Mouse (Mus musculus): ENCODE data around the gene Gm3625. TPM values are rescaled to one million over a fixed set of nuclear protein-coding genes. Genes with fewer than 3 reads are reported as not detected.

Gene Gm3625
- polyA plus RNA-seq (2016; fragmentation: Nextera tagmentation; extraction: Ambion mirVana) = not detected in 2 replicates

- Histone ChIP-seq H3K36me3 (no peaks in the 10 kb centered on the region), H3K4me1 (peaks cover 5% of the 10 kb centered on the region), H3K27ac (replicated peaks) (0 out of 2 replicates have a peak within 1 kb of the TSS, but pooled peaks have one; percentile 20), H3K4me2 (replicated peaks) (peak within 1 kb of the TSS; percentile 86), H3K9me3 (no peaks in the 10 kb centered on the region), H3K4me3 (peak within 1 kb of the TSS; percentile 96), H3K27me3 (peaks cover 11% of the 10 kb centered on the region), H3K9ac (replicated peaks) (peak within 1 kb of the TSS; percentile 78)
- under 1% methylated on average over 36 of the region's 49 CpGs for WGBS
- ATAC-seq (ENCODE audit: low FRiP score, low read depth) = peak; percentile 94
Measured at GRCm38 (mm10) chr12:4592541-4593165, at the start of gene Gm3625, which contains the start of gene Itsn2. Gm3625 (minus strand) TSS chr12:4592927. Itsn2 (plus strand) TSS chr12:4592638.

- ATAC-seq (ENCODE audit: low FRiP score, low read depth) = no peak
- no peak overlapping the region for H3K27ac ChIP-seq (replicated peaks)
- 97% methylated on average over 1 of the region's 1 CpGs for WGBS
- no peak overlapping the region for H3K9ac ChIP-seq (replicated peaks)
- peaks cover 15% of the 10 kb centered on the region for H3K36me3 ChIP-seq
- H3K9me3 ChIP-seq = no peaks in the 10 kb centered on the region
- no peaks in the 10 kb centered on the region for H3K4me1 ChIP-seq
- no peak overlapping the region for H3K4me2 ChIP-seq (replicated peaks)
- no peak overlapping the region for H3K4me3 ChIP-seq
- H3K27me3 ChIP-seq = no peaks in the 10 kb centered on the region
Measured at GRCm38 (mm10) chr12:4640737-4641136, 48.0 kb upstream of the Gm3625 start.

DNA sequence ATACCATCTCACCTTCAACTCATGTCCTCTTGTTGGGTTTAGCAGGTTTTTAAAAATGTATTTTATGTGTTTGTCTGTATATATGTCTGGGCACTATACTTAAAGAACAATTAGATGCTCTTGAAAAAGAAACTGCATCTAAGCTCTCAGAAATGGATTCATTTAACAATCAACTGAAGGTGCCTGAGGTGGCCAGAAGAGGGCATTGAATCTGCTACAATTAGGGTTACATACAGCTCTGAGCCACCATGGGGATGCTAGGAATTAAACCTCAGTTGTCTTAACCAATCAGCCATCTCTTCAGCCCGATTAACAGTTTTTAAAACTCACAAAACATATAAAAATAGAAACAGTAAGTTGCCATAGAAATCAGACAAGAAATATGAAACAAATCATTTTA lies 45.7 kb upstream of the Gm3625 start:
- Histone ChIP-seq H3K9ac (replicated peaks) (no peak overlapping the region), H3K4me3 (no peak overlapping the region), H3K27me3 (no peaks in the 10 kb centered on the region), H3K36me3 (peaks cover 25% of the 10 kb centered on the region), H3K27ac (replicated peaks) (no peak overlapping the region), H3K9me3 (no peaks in the 10 kb centered on the region), H3K4me2 (replicated peaks) (no peak overlapping the region), H3K4me1 (no peaks in the 10 kb centered on the region)
- WGBS = 97% methylated on average over 1 of the region's 1 CpGs
- no peak for ATAC-seq (ENCODE audit: low FRiP score, low read depth)

GRCm38 (mm10) chr12:4632957-4633356 lies 40.2 kb upstream of the Gm3625 start:
- H3K27ac ChIP-seq (replicated peaks) = no peak overlapping the region
- no peak for ATAC-seq (ENCODE audit: low FRiP score, low read depth)
- 87% methylated on average over 8 of the region's 8 CpGs for WGBS

DNA sequence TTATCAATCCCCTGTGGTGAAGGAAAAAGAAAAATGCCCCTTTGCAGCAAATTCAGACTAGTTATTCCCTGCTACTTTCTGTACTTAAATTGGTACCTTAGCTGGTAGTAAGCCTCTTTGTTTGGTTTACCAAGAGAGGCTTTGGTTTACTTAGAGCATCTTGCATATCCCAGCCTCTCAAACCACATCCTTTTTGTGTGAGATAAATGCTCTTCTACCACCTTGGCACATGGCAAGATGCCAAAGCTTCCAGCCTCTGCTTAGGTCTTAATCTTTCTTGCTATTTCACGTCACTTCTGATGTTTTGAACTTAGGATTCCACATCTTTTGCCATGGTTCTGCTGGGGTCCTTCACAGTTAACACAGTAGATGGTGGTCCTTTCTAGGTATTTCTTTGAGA lies 31.5 kb upstream of the Gm3625 start:
- Histone ChIP-seq H3K27ac (replicated peaks) (no peak overlapping the region), H3K27me3 (no peaks in the 10 kb centered on the region), H3K4me1 (no peaks in the 10 kb centered on the region), H3K4me3 (no peak overlapping the region), H3K36me3 (no peaks in the 10 kb centered on the region), H3K9me3 (no peaks in the 10 kb centered on the region), H3K4me2 (replicated peaks) (no peak overlapping the region), H3K9ac (replicated peaks) (no peak overlapping the region)
- WGBS = 80% methylated on average over 1 of the region's 1 CpGs
- no peak for ATAC-seq (ENCODE audit: low FRiP score, low read depth)

More at GRCm38 (mm10) chr12:4632957-4633356, 40.2 kb upstream of the Gm3625 start:
- Histone ChIP-seq H3K4me1 (no peaks in the 10 kb centered on the region), H3K4me3 (no peak overlapping the region), H3K27me3 (no peaks in the 10 kb centered on the region), H3K4me2 (replicated peaks) (no peak overlapping the region), H3K36me3 (peaks cover 27% of the 10 kb centered on the region), H3K9ac (replicated peaks) (no peak overlapping the region), H3K9me3 (no peaks in the 10 kb centered on the region)

- Histone ChIP-seq H3K27ac (replicated peaks) (no peak overlapping the region), H3K4me1 (no peaks in the 10 kb centered on the region), H3K9ac (replicated peaks) (no peak overlapping the region), H3K4me3 (no peak overlapping the region), H3K4me2 (replicated peaks) (no peak overlapping the region), H3K36me3 (no peaks in the 10 kb centered on the region), H3K9me3 (no peaks in the 10 kb centered on the region), H3K27me3 (no peaks in the 10 kb centered on the region)
- WGBS = 83% methylated on average over 2 of the region's 2 CpGs
- ATAC-seq (ENCODE audit: low FRiP score, low read depth) = no peak
Measured at GRCm38 (mm10) chr12:4614722-4615121, 22.0 kb upstream of the Gm3625 start.

GRCm38 (mm10) chr12:4606625-4607024 lies 13.9 kb upstream of the Gm3625 start:
- no peak for ATAC-seq (ENCODE audit: low FRiP score, low read depth)
- no peaks in the 10 kb centered on the region for H3K36me3 ChIP-seq
- H3K27me3 ChIP-seq = no peaks in the 10 kb centered on the region
- H3K27ac ChIP-seq (replicated peaks) = no peak overlapping the region
- H3K9me3 ChIP-seq = no peaks in the 10 kb centered on the region
- H3K4me3 ChIP-seq = no peak overlapping the region
- H3K4me2 ChIP-seq (replicated peaks) = no peak overlapping the region
- no peak overlapping the region for H3K9ac ChIP-seq (replicated peaks)
- H3K4me1 ChIP-seq = 0 out of 2 replicates have a peak, but pooled peaks cover 3% of the 10 kb centered on the region
- WGBS = 34% methylated on average over 3 of the region's 3 CpGs

DNA sequence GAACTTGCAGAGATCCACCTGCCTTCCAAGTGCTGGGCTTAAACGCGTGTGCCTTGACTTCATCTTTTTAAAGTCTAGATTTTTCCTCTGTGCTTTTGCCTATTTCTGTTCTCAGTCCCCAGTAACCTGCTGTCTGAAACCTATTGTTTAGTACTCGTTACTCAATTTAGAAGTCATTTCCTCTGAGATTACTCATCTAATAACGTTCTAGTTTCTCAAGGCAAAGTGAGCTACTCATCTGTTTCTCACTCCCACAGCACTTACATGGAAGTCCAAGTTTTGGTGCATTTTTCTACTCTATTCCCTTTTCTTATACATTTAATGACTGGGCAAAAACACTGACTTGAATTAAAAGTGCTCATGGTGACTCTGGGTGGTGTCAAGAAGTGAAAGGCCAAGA lies 7.0 kb upstream of the Gm3625 start:
- Histone ChIP-seq H3K27ac (replicated peaks) (no peak overlapping the region), H3K4me1 (no peaks in the 10 kb centered on the region), H3K9me3 (no peaks in the 10 kb centered on the region), H3K9ac (replicated peaks) (no peak overlapping the region), H3K4me3 (no peak overlapping the region), H3K27me3 (no peaks in the 10 kb centered on the region), H3K36me3 (no peaks in the 10 kb centered on the region), H3K4me2 (replicated peaks) (no peak overlapping the region)
- WGBS = 89% methylated on average over 4 of the region's 4 CpGs
- no peak for ATAC-seq (ENCODE audit: low FRiP score, low read depth)

GRCm38 (mm10) chr12:4598666-4599428 lies 6.1 kb upstream of the Gm3625 start:
- H3K27me3 ChIP-seq = no peaks in the 10 kb centered on the region; the same call in 1 of the 2 replicates
- 61% methylated on average over 8 of the region's 8 CpGs for WGBS
- H3K4me2 ChIP-seq (replicated peaks) = no peak overlapping the region
- peaks cover under 1% of the 10 kb centered on the region for H3K4me1 ChIP-seq
- no peaks in the 10 kb centered on the region for H3K9me3 ChIP-seq
- no peaks in the 10 kb centered on the region for H3K36me3 ChIP-seq
- H3K27ac ChIP-seq (replicated peaks) = no peak overlapping the region
- no peak overlapping the region for H3K4me3 ChIP-seq
- H3K9ac ChIP-seq (replicated peaks) = no peak overlapping the region
- ATAC-seq (ENCODE audit: low FRiP score, low read depth) = no peak

- Histone ChIP-seq H3K4me3 (no peak overlapping the region), H3K27me3 (peaks cover 11% of the 10 kb centered on the region), H3K4me1 (peaks cover 5% of the 10 kb centered on the region), H3K27ac (replicated peaks) (no peak overlapping the region), H3K4me2 (replicated peaks) (no peak overlapping the region), H3K36me3 (no peaks in the 10 kb centered on the region), H3K9me3 (no peaks in the 10 kb centered on the region), H3K9ac (replicated peaks) (no peak overlapping the region)
- no peak for ATAC-seq (ENCODE audit: low FRiP score, low read depth)
- WGBS = 82% methylated on average over 6 of the region's 6 CpGs
Measured at GRCm38 (mm10) chr12:4595055-4595454, 2.3 kb upstream of the Gm3625 start.

DNA sequence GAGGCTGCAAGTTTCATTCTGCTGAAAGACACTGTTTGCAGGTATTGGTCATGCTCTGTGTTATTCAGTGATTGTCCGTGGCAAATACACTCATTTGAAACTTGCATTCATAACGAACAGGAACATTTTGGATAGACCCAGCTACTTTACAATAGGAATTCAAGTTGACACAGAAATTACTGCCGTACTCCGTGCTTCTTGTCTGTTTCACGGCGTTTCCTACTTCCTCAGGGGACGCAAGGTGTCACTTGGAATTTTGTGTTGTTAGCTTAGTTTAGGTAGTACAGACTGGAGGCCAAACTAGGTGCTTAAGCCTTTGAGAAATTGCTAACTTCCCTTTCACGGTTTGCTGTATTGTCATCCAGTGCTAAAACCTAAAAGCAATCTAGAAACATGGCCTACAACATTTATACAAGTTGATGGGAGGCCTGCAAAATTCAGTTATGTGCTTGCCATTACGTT lies 1.2 kb upstream of the Gm3625 start:
- Histone ChIP-seq H3K27me3 (peaks cover 11% of the 10 kb centered on the region), H3K9ac (replicated peaks) (no peak overlapping the region), H3K4me1 (peaks cover 5% of the 10 kb centered on the region), H3K4me3 (peak overlapping the region; percentile 96), H3K4me2 (replicated peaks) (peak overlapping the region; percentile 86), H3K27ac (replicated peaks) (no peak overlapping the region), H3K36me3 (no peaks in the 10 kb centered on the region), H3K9me3 (no peaks in the 10 kb centered on the region)
- WGBS = 70% methylated on average over 9 of the region's 9 CpGs
- ATAC-seq (ENCODE audit: low FRiP score, low read depth) = no peak

Measured in midbrain, embryonic 12.5 days (tissue).